Mouse (Mus musculus) cortical plate, adult 2 months (tissue): ENCODE measurements around the gene Hes3. TPM values are rescaled to one million over a fixed set of nuclear protein-coding genes. Genes with fewer than 3 reads are reported as not detected.

Experiments
- H3K27ac ChIP-seq: fragments of 200-500 bp; 2 replicates; pipeline ENCODE4 v1.5.1; 2012; ENCODE audit warnings: low read length, control low read depth, inconsistent platforms; ENCODE audit not compliant: insufficient read depth
- H3K4me1 ChIP-seq: fragments of 200-500 bp; 2 replicates; pipeline ENCODE4 v1.6.1; 2011; ENCODE audit warnings: low read length; ENCODE audit not compliant: control insufficient read depth, insufficient read depth
- H3K4me3 ChIP-seq: fragments of 200-500 bp; 2 replicates; pipeline ENCODE4 v1.5.1; 2011; ENCODE audit warnings: mild to moderate bottlenecking, low read length, control low read depth; ENCODE audit not compliant: insufficient read depth
- CTCF ChIP-seq: fragments of 200-500 bp; IDR thresholded peaks from 2 replicates; pipeline ENCODE4 v1.5.1; 2011; ENCODE audit warnings: mild to moderate bottlenecking, control low read depth, low read length; ENCODE audit not compliant: insufficient read depth; ENCODE audit errors: extremely low read depth
- POLR2A ChIP-seq: fragments of 200-500 bp; IDR thresholded peaks from 2 replicates; pipeline ENCODE4 v1.6.1; 2011; ENCODE audit warnings: mild to moderate bottlenecking, low read length, control low read depth; ENCODE audit not compliant: insufficient read depth; ENCODE audit errors: extremely low read depth
- polyA plus RNA-seq: library from polyadenylated mRNA; depleted of rRNA; stranded (reverse); fragments of >200 nt; gene quantifications from 2 replicates; pipeline ENCODE4 v1.2.3, GENCODE M21; 2012; rRNA removed

Gene Hes3
- polyA plus RNA-seq, 1 experiment = 1.2 TPM

GRCm38 (mm10) chr4:152244545-152245522, 46.6 kb downstream of the Hes3 start:
- Histone ChIP-seq H3K4me3 (no peak overlapping the region), H3K4me1 (peaks cover 23% of the 10 kb centered on the region), H3K27ac (peak overlapping the region; percentile 37)
- TF ChIP-seq POLR2A (no peak), CTCF (no peak)

DNA sequence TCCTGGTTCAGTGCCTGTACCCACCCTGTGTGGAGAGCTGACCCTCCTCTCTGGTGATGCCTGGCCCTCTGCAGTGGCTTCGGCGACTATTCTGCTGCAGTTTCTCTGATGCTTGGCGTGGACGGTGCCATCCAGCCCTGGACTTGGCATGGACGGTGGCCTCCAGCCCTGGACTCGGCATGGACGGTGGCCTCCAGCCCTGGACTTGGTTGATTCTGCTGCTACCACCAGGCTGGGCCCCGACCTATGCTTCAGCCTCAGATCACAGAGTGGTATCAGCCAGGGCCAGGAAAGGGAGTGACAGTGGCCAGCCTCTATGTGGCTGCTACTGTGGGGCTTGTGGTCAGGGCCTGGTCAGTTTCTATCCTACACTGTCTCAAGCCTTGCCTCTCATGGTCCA, 47.5 kb downstream of the Hes3 start:
- H3K27ac ChIP-seq = peak overlapping the region; percentile 13; the same call in 1 of the 2 replicates
- no peak overlapping the region for H3K4me3 ChIP-seq
- H3K4me1 ChIP-seq = peaks cover 23% of the 10 kb centered on the region
- TF ChIP-seq POLR2A (no peak), CTCF (no peak)

DNA sequence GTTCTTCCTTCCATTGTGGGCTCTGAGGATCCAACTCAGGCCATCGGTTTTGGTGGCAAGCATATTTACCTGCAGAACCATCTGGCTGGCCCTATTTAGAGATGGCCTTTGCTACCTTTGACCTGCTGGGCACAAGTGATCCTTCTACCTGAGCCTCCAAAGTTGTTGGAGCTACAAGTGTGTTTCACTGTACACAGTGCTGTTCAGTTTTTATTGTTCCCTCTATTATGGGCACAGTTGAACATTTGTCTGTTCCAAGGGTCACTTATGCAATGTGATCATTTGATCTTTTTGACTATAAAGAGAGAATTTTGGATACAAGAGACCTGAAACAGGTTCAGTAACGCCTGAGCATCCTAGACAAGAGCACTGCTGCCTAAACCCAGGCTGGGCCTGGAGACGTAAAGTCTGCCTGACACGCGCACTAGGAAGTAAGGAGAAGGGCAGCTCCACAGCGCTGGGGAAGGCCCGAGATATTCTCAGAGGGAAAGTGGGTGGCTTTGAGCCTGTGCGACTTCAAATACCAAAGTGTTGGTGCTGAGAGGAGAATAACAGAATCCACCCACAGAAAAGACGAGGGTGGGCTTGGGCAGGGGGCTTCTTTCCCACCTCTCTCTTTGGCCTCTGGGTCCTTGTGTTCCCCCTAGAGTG, 48.1 kb downstream of the Hes3 start:
- H3K27ac ChIP-seq = no peak overlapping the region
- TF ChIP-seq CTCF = no peak
- no peak for TF ChIP-seq POLR2A
- H3K4me3 ChIP-seq = no peak overlapping the region
- H3K4me1 ChIP-seq = peaks cover 23% of the 10 kb centered on the region

DNA sequence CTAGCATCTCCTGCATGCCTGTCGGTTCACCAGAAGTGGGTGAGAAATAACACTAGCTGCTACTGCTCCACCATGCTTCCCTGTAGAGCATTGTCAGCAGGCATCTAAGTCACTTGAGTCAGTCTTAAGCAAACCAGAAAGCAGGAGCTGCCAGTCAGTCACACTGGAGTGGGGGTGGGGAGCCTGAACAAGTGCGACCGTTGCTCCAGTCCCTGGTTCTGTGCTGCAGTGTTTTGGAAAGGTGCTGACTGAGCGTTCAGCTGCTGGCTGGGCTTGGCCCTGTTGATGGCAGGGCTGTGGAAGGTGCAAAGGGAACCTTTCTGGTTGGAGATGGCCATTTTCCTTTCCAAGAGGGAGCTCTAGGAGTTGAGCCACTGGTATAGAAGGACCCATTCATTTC, 51.5 kb downstream of the Hes3 start:
- Histone ChIP-seq H3K4me3 (no peak overlapping the region), H3K4me1 (peaks cover 11% of the 10 kb centered on the region), H3K27ac (no peak overlapping the region)
- TF ChIP-seq CTCF (no peak), POLR2A (no peak)

Other genes with a start within 250 kb of the Hes3 start
- gene Plekhg5, start 219.2 kb downstream of the Hes3 start, polyA plus RNA-seq = 59.9 and 72.3 TPM in 2 replicates
- gene Tnfrsf25, start 175.7 kb downstream of the Hes3 start, polyA plus RNA-seq = 12.7 and 14.7 TPM in 2 replicates
- 1.8 and 2.6 TPM in 2 replicates for gene Espn, start 139.3 kb downstream of the Hes3 start, polyA plus RNA-seq
- not detected in 2 replicates for gene Hes2, start 132.8 kb downstream of the Hes3 start, polyA plus RNA-seq
- 333 and 334 TPM in 2 replicates for gene Acot7, start 113.5 kb downstream of the Hes3 start, polyA plus RNA-seq
- 24.0 and 25.9 TPM in 2 replicates for gene Gpr153, start 17.4 kb downstream of the Hes3 start, polyA plus RNA-seq
- gene Icmt, start 5.6 kb upstream of the Hes3 start, polyA plus RNA-seq = 32.9 and 35.2 TPM in 2 replicates
- gene Rnf207, start 27.3 kb upstream of the Hes3 start, polyA plus RNA-seq = 22.2 and 25.0 TPM in 2 replicates
- 201 and 216 TPM in 2 replicates for gene Rpl22, start 34.1 kb upstream of the Hes3 start, polyA plus RNA-seq
- gene Chd5, start 47.0 kb upstream of the Hes3 start, polyA plus RNA-seq = 67.5 and 75.5 TPM in 2 replicates
- 14.8 and 15.7 TPM in 2 replicates for gene Nphp4, start 185.0 kb upstream of the Hes3 start, polyA plus RNA-seq
- 245 and 267 TPM in 2 replicates for gene Kcnab2, start 186.2 kb upstream of the Hes3 start, polyA plus RNA-seq